ENCODE assay signal across 12 mouse cellular contexts in genomic region chrX:19168983-19169382, GRCm38 (mm10).
"Had no signal": no experiment of that assay in that cellular context is flagged by ENCODE, and none has a peak within 500 bp of the region (broad histone marks: within the 10 kb centered on the region; RNA-seq: fewer than 3 reads in every experiment).

No protein-coding gene starts in this region.

- H3K27me3 ChIP-seq: lung, embryonic 15.5 days; midbrain, embryonic 12.5 days; neural tube, embryonic 12.5 days; stomach, embryonic 15.5 days had no signal

- H3K9me3 ChIP-seq: lung, embryonic 15.5 days; midbrain, embryonic 10.5 days; midbrain, embryonic 12.5 days; neural tube, embryonic 12.5 days; stomach, embryonic 15.5 days had no signal

- H3K9ac ChIP-seq: liver, postnatal 0 days; lung, embryonic 15.5 days; midbrain, embryonic 12.5 days; neural tube, embryonic 12.5 days; stomach, embryonic 15.5 days had no signal

- H3K4me3 ChIP-seq: lung, embryonic 15.5 days; midbrain, embryonic 10.5 days; midbrain, embryonic 12.5 days; neural tube, embryonic 12.5 days; stomach, embryonic 15.5 days had no signal

- H3K36me3 ChIP-seq: lung, embryonic 15.5 days; midbrain, embryonic 10.5 days; midbrain, embryonic 12.5 days; neural tube, embryonic 12.5 days; stomach, embryonic 15.5 days had no signal

- H3K4me1 ChIP-seq: lung, embryonic 15.5 days; midbrain, embryonic 10.5 days; midbrain, embryonic 12.5 days; neural tube, embryonic 12.5 days; stomach, embryonic 15.5 days had no signal

- DNase-seq: liver, postnatal 0 days; lung, adult 2 months; lung, postnatal 14 days; midbrain, embryonic 14.5 days; right cerebral cortex, postnatal 14 days; thymus, adult 2 months had no signal

- H3K27ac ChIP-seq: midbrain, embryonic 10.5 days; midbrain, embryonic 12.5 days; neural tube, embryonic 12.5 days; stomach, embryonic 15.5 days; stomach, postnatal 0 days had no signal
